Mouse (Mus musculus) frontal cortex, postnatal 36 days (tissue): ENCODE results near the gene 1700012B07Rik.
A peak's percentile ranks its signal among the peaks of the same experiment; 100 is the strongest.

ENCODE experiments used
- DNase-seq, 2 experiments: peaks; one replicate each; pipeline ENCODE4 v3.0.0; 2022; ENCODE audit warnings: low spot score in 2 of 2

The 1700012B07Rik gene

DNA sequence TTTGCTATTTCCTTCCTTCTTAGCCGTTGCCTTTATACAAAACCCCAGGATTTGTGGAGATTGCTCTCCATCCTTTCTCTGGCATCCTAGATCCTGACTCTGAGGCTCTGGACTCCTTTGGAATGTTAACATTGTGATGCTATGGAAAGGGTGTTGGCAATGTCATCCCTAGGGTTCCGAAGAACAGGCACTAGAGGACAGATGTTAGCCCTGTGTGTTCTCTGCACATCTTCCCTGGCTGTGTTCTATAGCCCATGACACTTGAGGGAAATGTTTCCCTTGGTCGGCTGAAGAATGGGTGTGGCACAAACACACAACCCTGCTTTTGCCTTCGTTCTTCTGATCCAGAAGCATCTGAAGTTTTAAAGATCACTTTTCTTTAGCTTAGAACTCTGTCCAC, at the start of gene 1700012B07Rik:
Gene 1700012B07Rik, minus strand, starts transcription at position 101 of the 400 bp plus-strand sequence.
- no peak for DNase-seq

DNA sequence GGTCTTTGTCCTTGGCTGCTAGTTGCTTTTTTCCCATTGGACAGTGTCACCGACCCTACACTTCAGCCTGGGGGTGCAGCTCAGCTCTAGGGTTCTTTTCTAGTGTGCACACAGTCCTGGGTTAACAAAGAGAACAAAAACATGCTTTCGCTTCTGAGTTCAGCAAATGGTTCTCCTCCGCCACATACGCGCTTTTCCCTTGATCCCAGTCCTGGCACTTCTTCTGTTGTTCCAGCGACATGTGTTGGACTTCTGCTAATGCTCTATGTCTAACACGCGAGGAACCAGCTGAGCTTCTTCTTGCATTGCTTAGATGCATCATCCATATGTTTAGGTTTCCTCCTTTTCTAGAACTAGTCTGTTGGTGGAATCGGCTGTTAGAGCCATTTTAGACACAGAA, 48.9 kb upstream of the 1700012B07Rik start:
- DNase-seq, result no peak

DNA sequence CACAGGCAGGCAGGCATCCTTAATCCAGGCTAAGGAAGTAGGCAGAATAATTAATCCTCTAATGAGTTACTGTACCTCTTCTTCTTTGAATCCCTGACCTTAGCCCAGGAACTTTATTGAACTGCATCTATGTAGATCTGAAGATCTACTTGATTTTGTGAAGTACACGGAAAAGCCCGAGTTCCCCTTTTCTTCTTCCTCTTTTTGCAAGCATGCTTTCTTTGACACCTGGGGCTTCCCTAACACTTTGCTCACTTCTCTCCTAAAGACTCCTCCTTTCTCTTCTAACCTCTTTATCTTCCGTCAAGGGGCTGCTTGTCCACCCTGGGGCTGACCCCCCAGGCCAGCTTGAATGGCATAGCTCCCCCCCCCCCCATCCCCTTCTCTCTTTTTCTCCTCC, 48.0 kb upstream of the 1700012B07Rik start:
- no peak for DNase-seq

DNA sequence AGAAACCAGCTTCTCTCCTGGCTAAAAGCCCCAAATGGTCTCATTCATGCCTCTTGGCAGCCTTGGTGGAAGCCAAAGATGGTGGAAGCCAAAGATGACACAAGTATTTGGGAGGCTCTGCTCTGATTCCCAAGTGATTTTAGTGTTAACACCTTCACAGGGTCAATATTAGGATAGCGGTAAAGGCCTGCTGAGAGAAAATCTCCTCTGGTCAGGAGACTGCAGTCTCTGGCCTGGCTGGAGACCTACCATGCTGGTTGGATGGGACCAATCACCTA, 47.6 kb upstream of the 1700012B07Rik start:
- no peak for DNase-seq

DNA sequence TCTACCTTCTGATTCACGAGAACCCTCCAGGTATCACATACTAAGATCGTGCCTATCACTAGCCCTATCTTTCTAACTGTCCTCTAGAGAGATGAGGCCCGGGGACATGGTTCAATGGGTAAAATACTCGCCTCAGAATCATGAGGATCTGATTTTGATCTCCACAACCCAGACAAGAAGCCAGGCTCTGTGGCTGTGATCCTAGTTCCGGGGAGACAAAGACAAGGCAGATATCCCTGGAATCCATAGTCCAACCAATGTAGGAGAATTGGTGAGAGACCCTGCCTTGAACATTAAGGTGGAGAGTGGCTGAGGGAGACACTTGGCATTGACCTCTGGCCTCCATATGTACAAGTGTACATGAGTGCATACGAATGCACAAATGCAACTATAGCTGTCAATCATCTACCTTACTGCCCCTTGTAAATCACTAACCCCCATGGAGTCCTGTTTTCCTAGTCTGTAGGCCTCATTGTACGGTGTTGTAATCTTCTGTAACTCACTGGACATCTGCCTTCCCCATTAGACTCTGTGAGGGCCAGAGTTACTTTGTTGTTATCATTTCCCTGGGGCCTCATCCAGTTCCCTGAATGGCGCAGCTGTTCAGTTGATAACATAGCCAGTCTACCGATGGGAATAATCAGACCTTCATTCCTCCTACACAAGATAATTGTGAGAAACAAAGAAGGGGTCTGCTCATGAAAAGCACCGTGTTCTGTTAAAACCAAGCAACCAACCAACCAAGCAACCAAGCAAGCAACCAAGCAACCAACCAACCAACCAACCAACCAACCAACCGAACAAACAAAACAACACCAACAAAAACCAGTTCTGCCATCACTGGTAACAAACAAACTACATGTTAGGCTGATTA, 47.0 kb upstream of the 1700012B07Rik start:
- DNase-seq, result no peak

DNA sequence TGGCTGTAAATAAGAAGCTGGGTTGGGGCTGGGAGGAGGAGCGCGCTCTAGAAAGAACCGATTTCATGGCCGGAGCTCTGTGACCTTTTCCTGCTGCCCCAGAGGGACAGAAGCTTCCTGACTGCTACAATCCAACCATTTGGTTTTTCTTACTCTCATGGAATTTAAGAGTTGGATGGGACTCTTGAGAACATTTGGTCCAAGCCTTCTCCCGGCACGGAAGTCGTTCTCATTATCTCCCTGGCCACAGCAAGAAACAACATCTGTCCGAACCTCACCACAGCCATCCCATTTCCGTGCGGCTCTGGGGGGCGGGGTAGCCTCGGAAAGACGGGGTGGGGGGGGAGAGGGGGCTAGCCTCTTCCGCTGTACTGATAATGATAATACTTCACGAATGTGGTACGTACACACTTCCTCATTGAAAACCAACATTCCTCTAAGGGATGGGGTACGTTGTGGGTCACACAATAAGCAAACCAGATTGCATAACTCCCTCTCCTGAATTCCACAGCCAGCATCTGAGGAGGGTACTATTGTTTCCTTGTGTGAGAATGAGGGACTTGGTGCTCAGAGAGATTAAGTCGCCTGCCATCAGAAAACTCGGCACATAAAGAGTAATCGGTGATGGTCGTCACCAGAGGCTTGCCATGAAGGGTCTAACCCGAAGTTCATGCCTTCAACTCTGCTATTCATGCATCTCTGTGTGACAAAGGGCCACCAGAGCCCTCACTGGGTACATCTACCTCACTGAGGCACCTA, 46.2 kb upstream of the 1700012B07Rik start:
- DNase-seq, result no peak

DNA sequence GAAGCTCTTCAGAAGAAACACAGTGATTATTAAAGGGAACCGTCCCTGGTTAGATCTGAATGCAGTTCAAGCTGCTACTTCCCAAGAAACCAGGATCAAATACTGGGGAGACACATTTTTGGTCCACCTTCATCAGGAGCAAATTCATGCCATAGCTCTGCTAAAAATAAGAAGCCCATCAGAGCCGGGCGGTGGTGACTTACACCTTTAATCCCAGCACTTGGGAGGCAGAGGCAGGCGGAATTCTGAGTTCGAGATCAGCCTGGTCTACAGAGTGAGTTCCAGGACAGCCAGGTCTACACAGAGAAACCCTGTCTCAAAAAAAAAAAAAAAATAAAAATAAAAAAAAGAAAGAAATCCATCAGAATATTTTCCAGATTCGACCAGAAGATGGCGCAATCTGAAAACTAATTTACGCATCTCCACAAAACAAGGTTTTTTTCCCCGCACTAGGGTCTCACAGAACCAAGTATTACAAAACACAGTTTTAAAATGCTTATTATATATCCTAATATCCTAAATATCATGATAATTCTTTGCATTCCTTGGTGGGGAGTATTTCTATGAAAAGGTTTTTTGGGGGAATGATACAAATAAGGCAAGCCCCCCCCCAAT, 45.4 kb upstream of the 1700012B07Rik start:
- no peak for DNase-seq

DNA sequence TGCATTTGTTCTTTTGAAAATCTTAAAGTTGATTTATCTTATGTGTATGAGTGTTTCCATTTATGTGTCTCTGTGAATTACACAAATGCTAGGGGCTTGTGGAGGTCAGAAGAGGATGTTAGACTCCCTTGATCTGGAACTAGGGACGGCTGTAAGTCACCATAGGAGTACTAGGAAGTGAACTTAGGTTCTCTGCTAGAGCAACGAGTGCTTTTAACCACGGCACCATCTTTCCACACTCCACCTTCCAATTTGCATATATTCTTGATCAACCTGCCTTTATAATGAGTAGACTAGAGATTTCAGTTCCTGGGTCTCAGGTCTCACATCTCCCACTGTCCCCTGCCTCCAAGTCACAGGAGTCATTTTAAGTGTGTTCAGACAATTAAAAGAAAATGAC, 44.8 kb upstream of the 1700012B07Rik start:
- no peak for DNase-seq

DNA sequence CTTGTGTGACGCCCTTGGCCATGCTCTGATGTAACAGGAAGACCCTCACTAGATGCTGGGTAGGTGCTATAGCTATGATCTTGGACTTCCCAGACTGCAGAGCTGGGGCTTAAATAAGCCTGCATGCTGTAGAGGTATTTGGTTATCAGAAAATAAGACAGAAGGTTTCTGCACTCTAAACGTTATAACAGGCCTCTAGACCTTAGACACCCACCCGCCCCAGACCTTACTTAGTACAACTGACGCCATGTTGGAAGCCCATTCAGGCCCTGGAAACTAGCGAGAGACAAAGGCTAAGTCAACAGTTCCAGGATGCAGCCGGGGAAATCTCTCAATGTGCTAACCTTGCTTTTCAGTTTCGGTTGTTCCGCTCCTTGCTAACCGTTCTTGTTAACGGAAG, 44.2 kb upstream of the 1700012B07Rik start:
- DNase-seq, result no peak

DNA sequence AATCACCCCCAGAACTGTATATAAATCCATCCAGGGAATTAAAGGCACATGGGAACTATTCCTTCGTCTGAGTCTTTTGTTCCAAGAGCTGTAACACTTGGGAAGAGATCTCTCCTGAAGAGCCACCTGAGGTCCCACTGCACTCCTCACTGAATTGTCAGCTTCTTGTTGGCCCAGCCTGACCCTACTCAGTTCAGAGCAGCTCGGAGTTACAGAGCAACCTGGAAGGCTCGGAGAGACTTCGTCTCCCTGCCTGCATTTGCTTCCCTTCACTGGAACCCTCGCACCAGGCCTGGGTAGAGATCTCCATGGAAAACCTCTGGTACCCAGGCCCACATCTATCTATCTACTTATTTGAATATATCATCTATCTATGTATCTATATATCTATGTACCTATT, 40.0 kb upstream of the 1700012B07Rik start:
- DNase-seq, result no peak

DNA sequence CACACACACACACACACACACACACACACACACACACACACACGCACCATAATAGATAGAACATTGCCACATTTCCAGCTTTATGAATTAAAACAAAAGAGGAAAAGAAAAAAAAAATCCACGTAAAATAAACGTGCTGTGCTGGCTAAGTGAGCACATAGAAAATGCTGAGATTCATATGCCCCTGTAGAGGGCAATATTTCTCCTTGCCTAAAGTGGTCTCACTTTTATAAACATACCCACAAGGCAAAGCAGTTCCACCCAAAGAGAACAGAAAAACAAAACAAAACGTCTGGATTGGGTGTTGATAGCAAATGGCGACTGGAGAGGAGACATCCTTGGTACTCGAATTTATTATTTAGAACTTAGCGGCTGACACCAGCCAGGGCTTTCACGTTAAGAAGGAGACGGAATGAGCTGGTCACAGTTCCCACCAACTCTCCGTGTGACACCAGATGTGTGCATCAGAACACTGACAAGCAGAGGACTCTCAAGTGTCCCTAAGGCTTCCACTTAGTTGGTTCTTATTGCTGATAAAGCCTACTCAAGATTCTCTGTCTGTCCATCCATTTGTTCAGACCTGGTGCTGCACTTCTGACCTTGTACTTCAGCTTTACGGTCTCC, 38.8 kb upstream of the 1700012B07Rik start:
- no peak for DNase-seq

DNA sequence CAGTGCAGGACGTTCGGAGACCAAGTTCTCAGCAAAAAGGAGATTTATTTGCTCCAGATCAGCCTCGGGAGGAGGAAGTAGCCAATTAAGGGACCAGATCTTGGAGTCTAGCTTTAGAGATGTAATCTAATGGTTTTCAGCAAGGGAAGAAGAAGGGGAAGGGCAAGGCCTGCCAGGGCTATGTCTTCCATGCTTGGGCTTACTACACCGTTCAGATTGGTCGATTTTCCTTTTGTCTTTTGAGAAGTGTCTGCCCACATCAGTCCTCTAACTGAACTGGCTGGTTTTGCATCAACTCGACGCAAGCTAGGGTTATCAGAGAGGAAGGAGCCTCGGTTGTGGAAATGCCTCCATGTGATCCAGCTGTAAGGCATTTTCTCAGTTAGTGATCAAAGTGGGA, 37.7 kb upstream of the 1700012B07Rik start:
- no peak for DNase-seq

DNA sequence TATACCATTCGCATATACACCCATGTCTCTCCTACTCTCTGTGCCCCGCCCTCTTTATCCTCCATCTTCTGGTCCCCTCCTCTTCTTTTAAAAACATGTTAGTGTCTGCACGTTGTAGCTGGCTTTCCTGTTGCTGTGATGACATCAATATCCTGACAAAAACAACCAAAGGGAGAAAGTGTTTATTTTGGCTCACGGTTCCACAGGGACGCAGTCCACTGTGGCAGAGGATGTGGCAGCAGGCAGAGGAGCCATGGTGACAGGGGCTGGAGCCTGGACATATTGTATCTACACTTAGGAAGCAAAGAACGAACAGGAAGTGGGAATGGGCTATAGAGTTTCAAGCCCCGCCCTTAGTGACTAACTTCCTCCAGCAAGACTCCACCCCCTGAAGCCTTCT, 36.1 kb upstream of the 1700012B07Rik start:
- no peak for DNase-seq

DNA sequence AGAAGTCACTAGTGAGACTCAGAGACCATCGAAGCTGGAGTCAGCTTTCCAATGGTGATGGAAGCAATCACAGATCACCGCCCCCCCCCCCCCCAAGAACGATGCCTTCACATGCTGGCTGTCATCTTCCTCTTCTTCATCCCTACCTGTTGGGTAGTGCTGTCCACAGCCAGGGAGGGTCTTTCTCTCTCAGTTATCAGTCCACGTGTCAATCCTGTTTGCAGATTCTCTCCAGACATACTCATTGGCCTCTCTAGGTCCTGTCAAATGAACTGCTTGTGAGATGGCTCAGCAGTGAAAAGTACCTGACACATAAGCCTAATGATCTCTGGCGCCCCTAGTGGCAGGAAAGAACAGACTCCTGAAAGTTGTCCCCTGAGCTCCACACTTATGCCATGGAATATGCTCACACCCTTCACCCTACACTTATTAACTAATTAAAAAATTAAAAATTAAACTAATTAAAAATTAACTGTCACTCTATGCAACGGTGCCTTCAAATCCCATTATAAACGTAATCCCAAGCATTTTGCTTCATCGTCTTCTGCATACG, 35.4 kb upstream of the 1700012B07Rik start:
- peak in 1 of 2 experiments; percentile 40 for DNase-seq

DNA sequence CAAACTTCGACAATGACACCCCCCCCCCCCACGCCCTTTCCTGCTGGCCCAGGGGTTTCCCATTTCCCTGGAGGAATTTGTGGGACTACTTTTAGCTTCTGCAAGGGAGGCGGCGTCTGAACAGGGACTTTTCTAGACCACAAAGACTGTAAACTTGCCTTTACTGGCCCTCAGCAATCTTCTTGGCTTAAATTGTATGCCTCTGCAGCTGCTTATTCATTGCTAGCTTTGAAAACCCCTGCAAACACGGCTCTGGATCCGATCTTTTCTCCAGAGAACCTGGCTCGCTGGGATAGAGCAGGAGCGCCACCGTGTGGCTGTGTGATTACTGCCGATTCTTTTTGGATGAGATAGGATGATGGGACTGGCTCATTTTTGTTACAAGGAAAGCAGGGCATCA, 32.7 kb upstream of the 1700012B07Rik start:
- peak; percentile 93 to 94 for DNase-seq

DNA sequence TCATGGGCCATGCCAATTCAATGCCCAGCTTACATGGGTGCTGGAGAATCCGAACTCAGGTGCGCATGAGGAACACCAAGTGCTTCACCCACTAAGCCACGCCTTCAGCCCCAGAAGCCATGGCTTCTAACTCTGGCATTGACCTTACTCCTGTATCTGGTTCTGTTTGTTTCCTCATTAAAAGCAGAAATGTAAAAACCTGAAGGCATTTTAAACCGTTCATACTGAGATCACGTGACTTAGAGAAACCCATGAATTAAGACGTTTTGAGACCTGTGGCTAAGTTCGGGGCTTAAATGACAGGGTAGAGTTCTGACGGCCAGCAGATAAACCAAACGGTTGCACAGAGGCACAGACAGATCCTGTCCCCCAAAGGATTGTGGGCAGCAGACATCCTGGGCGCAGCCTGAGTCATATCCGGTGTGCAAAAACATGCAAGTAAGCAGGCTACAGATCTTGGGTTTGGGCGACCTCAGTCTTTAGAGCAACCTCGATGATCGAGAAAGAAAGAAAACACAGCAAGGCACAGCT, 32.2 kb upstream of the 1700012B07Rik start:
- peak in 1 of 2 experiments; percentile 23 for DNase-seq

DNA sequence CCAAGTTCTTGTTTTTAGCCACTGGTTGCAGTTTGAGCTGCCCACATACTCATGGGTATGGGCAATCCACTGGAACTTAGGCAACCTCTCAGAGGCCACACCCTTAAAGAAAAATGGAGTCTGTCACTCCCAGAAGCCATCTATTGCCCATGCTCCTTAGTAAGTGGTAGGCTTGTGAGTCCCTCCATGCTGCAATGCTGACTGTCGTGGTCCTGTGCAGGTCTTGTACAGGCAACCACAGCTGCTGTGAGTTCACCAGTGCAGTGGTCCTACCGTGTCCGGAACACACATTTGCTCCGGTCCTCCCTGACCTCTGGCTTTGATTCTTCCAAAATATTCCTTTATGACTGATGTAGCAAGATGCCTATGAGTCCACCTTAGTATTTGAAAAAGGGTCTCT, 31.6 kb upstream of the 1700012B07Rik start:
- DNase-seq, result no peak

DNA sequence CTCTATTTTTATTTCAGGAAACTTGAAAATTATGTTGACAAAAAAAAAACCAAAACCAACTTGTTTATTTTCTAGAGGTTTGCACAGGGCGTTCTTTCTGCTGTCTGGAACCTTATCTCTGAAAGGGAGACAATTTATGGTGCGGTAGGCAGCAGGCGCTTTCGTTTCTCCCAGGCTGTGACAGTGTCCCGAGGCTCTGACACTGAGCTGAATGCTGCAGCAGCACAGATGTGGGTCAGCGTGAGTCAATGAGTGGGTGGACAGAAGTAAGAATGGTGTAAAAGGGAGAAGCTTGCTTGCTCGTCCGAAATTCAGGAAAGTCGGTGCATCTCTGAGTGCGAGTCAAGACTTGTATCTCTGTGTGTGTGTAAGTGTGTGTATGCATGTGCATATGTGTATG, 29.2 kb upstream of the 1700012B07Rik start:
- DNase-seq, result no peak

DNA sequence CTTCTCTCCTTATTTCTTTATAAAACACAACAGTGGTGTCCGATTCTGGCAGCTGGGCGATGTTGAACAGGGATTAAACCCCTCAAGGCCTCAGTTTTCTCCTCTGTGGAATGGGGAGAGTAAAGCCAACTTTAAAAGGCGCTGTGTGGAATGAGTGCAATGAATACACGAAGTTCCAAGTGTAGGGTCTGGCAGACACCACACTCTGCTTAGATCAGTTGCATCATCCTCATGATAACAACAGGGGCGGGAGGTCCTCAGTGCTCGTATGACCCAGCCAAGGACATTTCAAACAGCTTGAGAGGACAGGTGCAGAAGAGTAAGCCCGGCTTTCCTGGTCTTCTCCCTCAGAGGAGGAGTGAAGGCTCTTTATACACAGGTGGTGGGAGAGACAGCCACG, 26.2 kb upstream of the 1700012B07Rik start:
- DNase-seq, result no peak

DNA sequence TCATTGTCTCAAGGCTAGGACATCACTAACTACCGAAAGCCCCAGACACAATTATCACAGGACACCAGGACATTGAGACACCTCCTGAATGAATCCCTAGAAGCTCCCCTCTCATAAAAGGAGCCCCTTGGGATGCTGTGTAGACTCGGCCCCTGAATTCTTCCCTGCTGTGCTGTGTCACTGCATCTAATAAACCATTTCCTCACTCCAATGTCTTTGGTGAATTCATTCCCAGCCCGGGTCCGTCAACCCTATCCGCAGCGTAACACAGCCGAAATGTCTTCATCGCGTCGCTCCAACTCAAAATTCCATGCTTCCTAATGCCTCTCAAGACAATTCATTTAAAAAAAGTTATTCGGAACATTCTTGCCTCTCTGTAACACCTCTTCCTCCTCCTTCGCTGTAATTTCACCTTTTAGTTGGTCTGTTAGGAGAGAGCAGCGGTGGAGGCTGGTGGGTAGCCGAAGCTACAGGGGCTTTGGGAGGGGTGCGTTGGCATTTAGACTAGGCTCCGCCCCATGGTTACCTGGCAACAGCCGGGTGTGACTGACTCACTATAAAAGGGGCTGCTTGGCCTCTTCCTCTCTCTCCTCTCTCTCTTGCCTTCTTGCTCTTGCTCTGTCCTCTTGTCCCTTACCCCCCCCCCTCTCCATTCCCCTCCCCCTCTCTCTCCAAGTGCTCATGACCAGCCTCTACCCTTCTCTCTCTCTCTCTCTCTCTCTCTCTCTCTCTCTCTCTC, 25.6 kb upstream of the 1700012B07Rik start:
- DNase-seq, result no peak

DNA sequence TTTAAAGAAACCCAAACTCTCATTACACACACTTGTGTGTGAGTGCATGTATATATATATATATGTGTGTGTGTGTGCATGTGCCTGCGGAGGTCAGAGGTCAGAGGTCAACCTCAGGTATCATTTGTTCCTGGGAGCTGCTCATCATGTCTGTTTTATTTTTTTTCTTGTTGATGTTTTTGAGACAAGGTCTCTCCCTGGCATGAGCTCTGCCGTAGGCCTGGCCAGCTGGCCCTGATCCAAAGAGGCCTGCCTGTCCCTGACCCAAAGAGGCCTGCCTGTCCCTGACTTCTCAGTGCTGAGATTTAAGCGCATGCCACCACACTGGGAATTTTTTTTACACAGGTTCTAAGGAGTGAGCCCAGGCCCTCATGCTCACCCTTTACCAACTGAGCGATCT, 24.1 kb upstream of the 1700012B07Rik start:
- DNase-seq, result no peak
